Mouse (Mus musculus) heart, adult 9 months (tissue): ENCODE results near the gene Cutal.

Experiments
- DNase-seq, 2 experiments: peaks; one replicate each; pipeline ENCODE4 v3.0.0; 2022; ENCODE audit warnings: low spot score in 2 of 2

Cutal gene

GRCm38 (mm10) chr2:34915103-34915502 is 40.9 kb downstream of the Cutal start:
- no peak for DNase-seq

GRCm38 (mm10) chr2:34920144-34920543 is 45.9 kb downstream of the Cutal start:
- DNase-seq = no peak

DNA sequence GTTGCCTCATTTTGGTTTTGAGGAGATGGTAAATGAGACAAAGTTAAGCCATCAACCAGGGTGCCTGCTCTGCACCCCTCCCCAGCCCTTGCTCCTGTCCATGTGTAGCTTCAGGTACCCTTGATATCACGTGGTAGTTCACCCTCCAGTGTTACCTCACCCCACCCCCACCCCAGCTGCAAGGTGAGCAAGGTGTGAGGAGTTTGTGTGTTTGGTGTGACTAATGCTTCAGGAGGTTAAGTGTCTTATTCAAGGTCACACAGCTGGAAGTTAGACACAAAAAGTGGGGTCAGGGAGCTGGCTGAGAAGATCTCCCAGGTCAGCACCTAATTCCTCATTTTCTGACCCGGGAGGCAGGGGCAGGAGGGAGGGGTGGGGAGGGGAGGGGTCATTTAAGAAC is 48.5 kb downstream of the Cutal start:
- no peak for DNase-seq

- no peak for DNase-seq
Measured at GRCm38 (mm10) chr2:34927320-34927719, 53.1 kb downstream of the Cutal start.

DNA sequence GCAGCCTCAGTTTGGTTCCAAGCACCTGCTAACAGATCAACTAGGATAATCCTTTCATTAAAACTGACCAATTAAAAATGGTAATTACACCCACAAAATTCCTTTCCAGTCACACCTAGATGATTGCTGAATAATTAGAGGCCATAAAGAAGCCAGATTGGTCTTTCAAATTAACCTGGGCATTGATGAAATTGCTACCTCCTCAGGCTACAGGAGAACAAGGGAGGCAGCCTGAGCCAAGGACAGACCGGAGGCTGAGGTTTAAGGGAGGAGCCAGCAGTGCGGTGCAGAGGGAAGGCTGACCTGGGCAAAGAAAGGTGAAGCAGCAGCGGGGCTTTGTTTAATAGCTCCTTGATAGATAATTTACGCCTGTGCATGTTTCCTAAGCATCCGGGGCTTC is 63.3 kb downstream of the Cutal start:
- no peak for DNase-seq

- DNase-seq = peak; percentile 47 to 48
Measured at GRCm38 (mm10) chr2:34938269-34939208, 64.3 kb downstream of the Cutal start.

GRCm38 (mm10) chr2:34940246-34940645 is 66.0 kb downstream of the Cutal start:
- DNase-seq = no peak

DNA sequence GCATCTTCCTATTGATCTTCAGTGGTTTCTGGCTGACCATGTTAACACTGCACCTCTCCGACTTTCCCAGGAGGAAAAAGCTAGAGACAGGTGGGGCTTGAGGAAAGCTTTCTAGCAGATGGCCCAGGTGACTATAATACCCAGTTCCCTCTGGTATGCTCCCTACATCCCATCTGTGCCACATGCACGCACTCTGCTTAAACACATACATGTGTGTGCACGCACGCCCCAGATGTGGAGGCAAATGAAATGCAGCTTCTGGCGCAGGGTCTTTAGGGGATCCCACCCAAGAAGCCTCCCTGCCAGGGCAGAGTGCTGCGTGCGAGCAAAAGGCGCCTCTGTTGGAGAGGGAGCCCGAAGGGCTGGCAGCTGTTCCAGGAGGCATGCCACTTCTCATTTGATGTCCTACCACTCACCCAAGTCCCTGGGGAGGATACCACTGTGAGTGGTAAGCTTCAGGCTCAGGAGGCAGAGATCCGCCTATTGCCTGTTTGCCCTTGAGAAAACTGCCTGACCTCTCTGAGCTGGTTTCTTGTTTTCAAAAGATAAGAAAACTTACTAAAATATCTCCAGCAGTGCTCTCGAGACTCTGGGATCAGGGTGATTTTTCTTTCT is 67.0 kb downstream of the Cutal start:
- no peak for DNase-seq
